In the genomic region with DNA sequence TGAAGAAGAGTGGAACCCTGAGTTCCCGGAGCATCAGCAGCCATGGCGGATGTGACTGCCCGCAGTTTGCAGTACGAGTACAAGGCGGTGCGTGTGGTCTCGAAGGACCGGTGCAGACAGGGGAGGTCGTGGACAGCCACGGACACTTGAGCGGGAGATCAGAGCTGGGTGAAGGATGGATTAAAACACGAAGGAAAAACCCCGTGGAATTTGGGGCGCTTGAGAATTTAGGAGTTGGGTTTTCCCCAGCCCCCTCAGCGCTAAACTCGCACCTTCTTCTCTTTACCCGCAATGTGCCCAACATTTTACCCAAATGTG, we compare ENCODE assay signal across 8 mouse cellular contexts. TPM values are rescaled to one million over a fixed set of nuclear protein-coding genes. Genes with fewer than 3 reads are reported as not detected.
A peak's percentile ranks its signal among the peaks of the same experiment; 100 is the strongest.
DNase-seq lines count a peak whose midpoint lies in the region; ATAC-seq and TF ChIP-seq lines count a peak whose summit lies in the region.

No protein-coding gene starts in this region.

- no peaks in the 10 kb centered on the region for H3K27me3 ChIP-seq in heart, embryonic 12.5 days (replicated peaks)
- H3K27me3 ChIP-seq in E14TG2a.4 (ENCODE audit: insufficient read depth, low read length) = no peaks in the 10 kb centered on the region
- H3K27me3 ChIP-seq in forebrain, embryonic 14.5 days (replicated peaks; ENCODE audit: control insufficient read depth, insufficient read depth, low read length) = no peaks in the 10 kb centered on the region
- no peaks in the 10 kb centered on the region for H3K27me3 ChIP-seq in liver, embryonic 15.5 days

- no peaks in the 10 kb centered on the region for H3K9me3 ChIP-seq in heart, embryonic 12.5 days (replicated peaks)
- no peaks in the 10 kb centered on the region for H3K9me3 ChIP-seq in E14TG2a.4 (ENCODE audit: low read length)
- H3K9me3 ChIP-seq in forebrain, embryonic 14.5 days (replicated peaks; ENCODE audit: control insufficient read depth, low read length) = no peaks in the 10 kb centered on the region
- no peaks in the 10 kb centered on the region for H3K9me3 ChIP-seq in liver, embryonic 15.5 days (replicated peaks)

- H3K4me2 ChIP-seq in heart, embryonic 12.5 days = peak overlapping the region; percentile 87
- peak overlapping the region; percentile 67 for H3K4me2 ChIP-seq in forebrain, embryonic 14.5 days (ENCODE audit: low read length)
- peak overlapping the region; percentile 76 for H3K4me2 ChIP-seq in liver, embryonic 15.5 days

- no peak for DNase-seq in heart, postnatal 25 days (ENCODE audit: low spot score)
- DNase-seq in forebrain, embryonic 14.5 days (ENCODE audit: low spot score) = no peak
- DNase-seq in adrenal gland, adult 2 months = no peak
- no peak for DNase-seq in frontal cortex, postnatal 25 days (ENCODE audit: low spot score in 2 of 2)
- DNase-seq in thymus, postnatal 4 days = no peak

- TF ChIP-seq CTCF in E14TG2a.4 (conservative IDR thresholded peaks at IDR 0.05; ENCODE audit: low read length) = no peak

- peaks cover 9% of the 10 kb centered on the region for H3K4me1 ChIP-seq in heart, embryonic 12.5 days (replicated peaks)
- H3K4me1 ChIP-seq in E14TG2a.4 (replicated peaks; ENCODE audit: low read depth, low read length) = peaks cover 20% of the 10 kb centered on the region
- peaks cover 7% of the 10 kb centered on the region for H3K4me1 ChIP-seq in forebrain, embryonic 14.5 days (ENCODE audit: control insufficient read depth, insufficient read depth, low read length)
- peaks cover 22% of the 10 kb centered on the region for H3K4me1 ChIP-seq in liver, embryonic 15.5 days (replicated peaks)

- peak overlapping the region; percentile 99 for H3K4me3 ChIP-seq in heart, embryonic 12.5 days
- H3K4me3 ChIP-seq in E14TG2a.4 (replicated peaks; ENCODE audit: low read length) = peak overlapping the region; percentile 98
- peak overlapping the region; percentile 70 for H3K4me3 ChIP-seq in forebrain, embryonic 14.5 days (ENCODE audit: low read depth, low read length)
- peak overlapping the region; percentile 88 for H3K4me3 ChIP-seq in liver, embryonic 15.5 days (replicated peaks)

- WGBS in heart, embryonic 12.5 days = under 1% methylated on average over 17 of the region's 17 CpGs
- WGBS in forebrain, embryonic 14.5 days = 0% methylated on average over 17 of the region's 17 CpGs
- 0% methylated on average over 17 of the region's 17 CpGs for WGBS in liver, embryonic 15.5 days (ENCODE audit: insufficient replicate concordance)

- intact Hi-C loops in heart, postnatal 25 days (cut with DNase I) = loop anchor here (10.0 kb wide), 1 partner anchor 184 kb away; no protein-coding TSS in a partner anchor

- H3K9ac ChIP-seq in heart, embryonic 12.5 days = peak overlapping the region; percentile 91
- H3K9ac ChIP-seq in forebrain, embryonic 14.5 days (ENCODE audit: low read length) = peak overlapping the region; percentile 77
- peak overlapping the region; percentile 78 for H3K9ac ChIP-seq in liver, embryonic 15.5 days

- 0 out of 2 replicates have a peak overlapping the region, but pooled peaks have one; percentile 47 for H3K27ac ChIP-seq in heart, embryonic 12.5 days (ENCODE audit: poor library complexity, severe bottlenecking)
- H3K27ac ChIP-seq in forebrain, embryonic 14.5 days (ENCODE audit: low read depth, low read length) = peak overlapping the region; percentile 67; the same call in 1 of the 2 replicates
- peak overlapping the region; percentile 79 for H3K27ac ChIP-seq in liver, embryonic 15.5 days (replicated peaks)

- ATAC-seq in heart, embryonic 12.5 days (ENCODE audit: insufficient number of reproducible peaks, low FRiP score) = peak; percentile 62; the same call in 1 of the 2 replicates
- no peak for ATAC-seq in forebrain, embryonic 14.5 days
- ATAC-seq in liver, embryonic 15.5 days (ENCODE audit: insufficient read depth) = no peak

- peaks cover 38% of the 10 kb centered on the region for H3K36me3 ChIP-seq in heart, embryonic 12.5 days
- H3K36me3 ChIP-seq in E14TG2a.4 (ENCODE audit: insufficient read depth, low read length) = peaks cover 53% of the 10 kb centered on the region
- peaks cover 36% of the 10 kb centered on the region for H3K36me3 ChIP-seq in forebrain, embryonic 14.5 days (ENCODE audit: control insufficient read depth, insufficient read depth, low read length)
- peaks cover 31% of the 10 kb centered on the region for H3K36me3 ChIP-seq in liver, embryonic 15.5 days (replicated peaks)

RNA-seq across cellular contexts. Expression of a gene that starts 0.2 kb away (rescaled TPM):
- polyA plus RNA-seq in heart, embryonic 12.5 days (2016; fragmentation: Nextera tagmentation; extraction: Ambion mirVana) = 48.8 and 49.5 TPM in 2 replicates
- 10 to 100 TPM; 54.0 to 62.4 TPM for total RNA-seq in heart, postnatal 25 days (2021)
- 68.1 and 68.4 TPM in 2 replicates for polyA plus RNA-seq in forebrain, embryonic 14.5 days (2014; fragmentation: Nextera tagmentation; extraction: Ambion mirVana)
- polyA plus RNA-seq in liver, embryonic 15.5 days (2015; fragmentation: Nextera tagmentation; extraction: Ambion mirVana) = 23.3 and 29.1 TPM in 2 replicates
- total RNA-seq in adrenal gland, adult 2 months (2021) = 10 to 100 TPM; 66.7 to 69.2 TPM
- 21.0 and 23.7 TPM in 2 replicates for polyA plus RNA-seq in adrenal gland, adult 2 months (2012; rRNA removed)

RNA-seq across cellular contexts. Expression of a gene that starts 0.3 kb away (rescaled TPM):
- polyA plus RNA-seq in heart, embryonic 12.5 days (2016; fragmentation: Nextera tagmentation; extraction: Ambion mirVana) = 1.8 and 2.3 TPM in 2 replicates
- total RNA-seq in heart, postnatal 25 days (2021) = under 1 TPM; 0.36 to 0.70 TPM
- 1.5 and 1.9 TPM in 2 replicates for polyA plus RNA-seq in forebrain, embryonic 14.5 days (2014; fragmentation: Nextera tagmentation; extraction: Ambion mirVana)
- 0.58 and 0.76 TPM in 2 replicates for polyA plus RNA-seq in liver, embryonic 15.5 days (2015; fragmentation: Nextera tagmentation; extraction: Ambion mirVana)
- total RNA-seq in adrenal gland, adult 2 months (2021) = 1 to 10 TPM; 1.6 to 2.0 TPM
- 1.0 and 1.3 TPM in 2 replicates for polyA plus RNA-seq in adrenal gland, adult 2 months (2012; rRNA removed)

RNA-seq across cellular contexts. Expression of a gene that starts 39.2 kb away (rescaled TPM):
- 50.2 and 53.7 TPM in 2 replicates for polyA plus RNA-seq in heart, embryonic 12.5 days (2016; fragmentation: Nextera tagmentation; extraction: Ambion mirVana)
- total RNA-seq in heart, postnatal 25 days (2021) = 10 to 100 TPM; 61.9 to 62.3 TPM
- polyA plus RNA-seq in forebrain, embryonic 14.5 days (2014; fragmentation: Nextera tagmentation; extraction: Ambion mirVana) = 64.3 and 67.7 TPM in 2 replicates
- polyA plus RNA-seq in liver, embryonic 15.5 days (2015; fragmentation: Nextera tagmentation; extraction: Ambion mirVana) = 39.9 and 40.7 TPM in 2 replicates
- total RNA-seq in adrenal gland, adult 2 months (2021) = 100 to 1,000 TPM in 1 of 2 experiments, 10 to 100 TPM in 1; 82.1 to 127 TPM
- polyA plus RNA-seq in adrenal gland, adult 2 months (2012; rRNA removed) = 42.7 and 59.3 TPM in 2 replicates

RNA-seq across cellular contexts. Expression of a gene that starts 39.3 kb away (rescaled TPM):
- 24.7 and 27.8 TPM in 2 replicates for polyA plus RNA-seq in heart, embryonic 12.5 days (2016; fragmentation: Nextera tagmentation; extraction: Ambion mirVana)
- 10 to 100 TPM; 27.9 to 28.7 TPM for total RNA-seq in heart, postnatal 25 days (2021)
- 24.4 and 27.8 TPM in 2 replicates for polyA plus RNA-seq in forebrain, embryonic 14.5 days (2014; fragmentation: Nextera tagmentation; extraction: Ambion mirVana)
- polyA plus RNA-seq in liver, embryonic 15.5 days (2015; fragmentation: Nextera tagmentation; extraction: Ambion mirVana) = 12.1 and 12.2 TPM in 2 replicates
- total RNA-seq in adrenal gland, adult 2 months (2021) = 10 to 100 TPM; 84.1 to 87.6 TPM
- polyA plus RNA-seq in adrenal gland, adult 2 months (2012; rRNA removed) = 131 and 150 TPM in 2 replicates
